Mouse (Mus musculus) urinary bladder, postnatal 4 days (tissue): ENCODE results near the gene Eif3f.

ENCODE experiments used
- DNase-seq, 2 experiments: peaks; one replicate each; pipeline ENCODE4 v3.0.0; 2021 to 2022; ENCODE audit warnings: low spot score in 2 of 2

Gene Eif3f

DNA sequence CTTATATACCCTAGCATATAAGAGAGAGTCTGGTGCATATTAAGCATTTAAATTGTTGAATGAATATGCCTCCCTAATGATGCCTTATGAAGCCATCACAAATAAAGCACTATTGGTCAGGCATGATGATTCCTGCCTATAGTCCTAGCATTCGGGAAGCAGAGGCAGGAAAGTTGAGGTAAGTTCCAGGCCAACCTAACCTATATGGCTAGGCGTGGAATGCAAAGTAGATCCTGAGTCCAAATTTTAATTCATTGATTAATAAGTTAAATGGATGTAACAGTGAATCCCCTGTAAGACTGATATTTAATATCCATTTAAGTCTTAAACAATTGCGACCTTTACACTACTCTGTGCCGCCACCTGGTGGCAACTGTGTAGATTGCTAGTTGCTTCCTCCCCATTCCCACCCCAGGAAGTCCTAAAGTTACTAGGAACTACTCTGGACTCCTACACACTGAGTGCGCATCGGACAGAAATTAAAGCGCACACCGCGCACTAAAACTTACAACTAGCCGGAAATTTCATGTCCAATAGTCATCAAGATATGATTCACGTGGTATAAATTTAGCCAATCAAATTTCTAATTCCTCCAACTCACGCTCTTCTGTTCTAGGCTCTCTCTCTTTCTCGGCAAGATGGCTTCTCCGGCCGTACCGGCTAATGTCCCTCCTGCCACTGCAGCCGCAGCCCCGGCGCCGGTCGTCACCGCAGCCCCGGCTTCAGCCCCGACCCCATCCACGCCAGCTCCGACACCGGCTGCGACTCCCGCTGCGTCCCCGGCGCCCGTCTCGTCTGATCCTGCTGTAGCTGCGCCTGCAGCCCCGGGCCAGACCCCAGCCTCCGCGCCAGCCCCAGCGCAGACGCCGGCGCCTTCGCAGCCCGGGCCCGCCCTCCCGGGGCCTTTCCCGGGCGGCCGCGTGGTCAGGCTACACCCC lies at the start of gene Eif3f:
Gene Eif3f, plus strand, starts transcription at position 624 of the 938 bp plus-strand sequence.
- DNase-seq, result peak; percentile 89

DNA sequence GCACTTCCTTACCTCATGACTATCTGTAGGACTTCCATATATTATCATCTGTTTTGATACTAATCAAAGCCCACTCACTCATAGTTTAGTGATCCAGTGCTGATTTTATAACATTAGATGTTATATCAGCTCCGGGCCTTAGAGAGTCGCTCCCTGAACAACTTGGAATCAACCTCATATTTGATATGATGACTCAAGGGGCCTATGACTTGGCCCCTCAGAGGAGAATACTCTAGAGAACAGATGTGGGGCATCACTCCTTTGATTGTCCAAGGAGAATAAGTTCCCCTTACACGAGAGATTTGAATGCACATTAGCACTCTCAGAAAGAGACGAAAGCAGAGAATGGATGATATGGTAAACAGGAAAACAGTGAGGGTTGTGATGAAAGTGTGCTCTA lies 49.3 kb upstream of the Eif3f start, which contains the start of gene Olfr518:
Gene Olfr518, minus strand, starts transcription at position 101 of the 400 bp plus-strand sequence.
- DNase-seq, result no peak

DNA sequence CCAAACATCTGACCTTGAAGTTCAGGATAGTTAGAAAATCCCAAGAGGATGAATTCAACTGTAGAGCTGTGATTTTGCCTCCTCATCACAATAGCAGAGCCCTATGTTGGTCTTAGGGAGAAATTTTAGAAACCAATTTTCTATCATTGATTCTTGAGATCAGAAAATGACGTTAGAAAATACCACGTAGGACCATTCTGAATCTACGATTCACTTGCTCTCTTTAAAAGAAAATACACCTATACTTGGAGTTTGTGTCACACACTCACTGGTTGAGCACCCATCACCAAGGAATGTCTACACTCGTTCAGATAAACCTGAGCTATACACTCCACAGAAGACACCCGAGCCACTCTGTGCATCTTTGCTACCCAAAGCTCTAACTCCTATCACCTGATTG lies 39.9 kb upstream of the Eif3f start, which contains the start of gene Olfr519:
Gene Olfr519, minus strand, starts transcription at position 101 of the 400 bp plus-strand sequence.
- no peak for DNase-seq

DNA sequence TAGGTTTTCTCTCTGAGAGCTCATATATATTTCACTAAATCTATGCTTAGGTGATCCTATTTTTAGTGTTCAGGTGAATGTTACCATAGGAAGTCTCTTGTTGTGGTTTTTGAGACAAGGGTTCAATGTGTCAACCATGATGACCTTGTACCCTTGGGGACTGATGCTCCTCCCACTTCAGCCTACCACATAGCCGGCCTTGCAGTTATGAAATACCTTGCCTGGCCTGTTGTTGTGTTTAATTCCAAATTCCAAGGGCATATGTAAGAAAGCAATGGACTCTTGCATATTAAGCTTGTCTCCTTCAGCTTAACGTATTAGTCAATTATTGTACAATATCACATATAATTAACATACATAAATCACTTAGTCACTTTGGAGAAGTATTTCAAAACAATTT lies 30.2 kb upstream of the Eif3f start:
- no peak for DNase-seq

DNA sequence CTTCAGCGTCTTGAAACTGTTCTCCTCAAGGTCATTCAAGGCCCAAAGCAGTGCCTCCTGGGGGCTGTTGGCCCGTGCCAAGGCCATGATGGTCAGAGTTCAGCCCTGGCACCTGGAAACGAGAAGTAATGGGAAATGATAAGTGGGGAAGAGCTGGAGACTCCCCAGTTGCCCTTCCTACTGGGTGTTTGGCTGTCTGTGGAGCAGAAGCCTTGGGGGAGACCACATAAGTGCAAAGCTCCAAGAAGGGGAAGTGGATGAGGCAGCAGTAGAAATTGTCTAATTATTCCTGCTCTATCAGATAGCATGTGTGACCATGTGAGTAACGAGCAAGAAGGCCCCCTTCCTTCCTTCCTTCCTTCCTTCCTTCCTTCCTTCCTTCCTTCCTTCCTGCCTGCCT lies 7.2 kb upstream of the Eif3f start:
- DNase-seq, result no peak

DNA sequence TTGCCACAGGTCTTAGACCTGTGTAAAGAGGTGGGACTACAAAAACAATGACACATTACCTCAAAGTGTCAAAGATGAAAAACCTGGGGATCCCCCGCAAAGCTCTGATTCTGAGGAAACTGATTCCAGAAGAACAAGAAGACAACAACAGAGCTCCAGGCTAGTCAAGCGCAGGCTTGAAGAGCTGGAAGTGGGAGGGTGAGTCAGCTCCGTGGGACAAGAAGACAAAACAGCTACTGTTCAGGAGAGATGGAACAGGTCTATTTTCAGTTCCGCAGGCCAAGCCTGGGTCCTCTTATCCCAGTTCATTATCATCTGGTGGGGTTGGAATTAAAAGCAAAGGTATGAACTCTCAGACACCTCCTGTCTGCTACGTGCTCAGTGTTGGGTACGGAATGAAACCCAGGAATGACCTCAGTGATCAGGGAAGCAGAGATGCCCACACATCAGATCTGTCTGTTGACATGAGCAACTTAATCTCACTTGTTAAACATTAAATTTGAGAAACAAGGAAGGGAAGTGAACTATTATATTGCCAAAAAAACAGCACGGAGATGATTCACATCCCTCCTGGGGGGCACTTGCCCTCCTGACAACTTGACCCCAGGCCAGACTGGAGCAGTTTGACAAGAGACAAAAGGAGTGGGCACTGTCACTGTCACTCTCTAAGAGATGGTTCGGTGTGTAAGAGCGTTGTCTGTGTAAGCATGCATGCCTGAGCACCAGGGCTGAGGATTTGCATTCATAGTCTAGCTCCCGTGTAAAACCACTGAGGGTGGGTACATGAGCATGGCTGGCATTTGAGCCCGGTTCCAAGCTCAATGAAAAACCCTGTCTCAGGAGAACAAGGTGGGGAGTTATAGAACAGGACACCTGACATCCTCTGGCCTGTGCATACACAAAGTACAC lies 5.7 kb upstream of the Eif3f start:
- no peak for DNase-seq

DNA sequence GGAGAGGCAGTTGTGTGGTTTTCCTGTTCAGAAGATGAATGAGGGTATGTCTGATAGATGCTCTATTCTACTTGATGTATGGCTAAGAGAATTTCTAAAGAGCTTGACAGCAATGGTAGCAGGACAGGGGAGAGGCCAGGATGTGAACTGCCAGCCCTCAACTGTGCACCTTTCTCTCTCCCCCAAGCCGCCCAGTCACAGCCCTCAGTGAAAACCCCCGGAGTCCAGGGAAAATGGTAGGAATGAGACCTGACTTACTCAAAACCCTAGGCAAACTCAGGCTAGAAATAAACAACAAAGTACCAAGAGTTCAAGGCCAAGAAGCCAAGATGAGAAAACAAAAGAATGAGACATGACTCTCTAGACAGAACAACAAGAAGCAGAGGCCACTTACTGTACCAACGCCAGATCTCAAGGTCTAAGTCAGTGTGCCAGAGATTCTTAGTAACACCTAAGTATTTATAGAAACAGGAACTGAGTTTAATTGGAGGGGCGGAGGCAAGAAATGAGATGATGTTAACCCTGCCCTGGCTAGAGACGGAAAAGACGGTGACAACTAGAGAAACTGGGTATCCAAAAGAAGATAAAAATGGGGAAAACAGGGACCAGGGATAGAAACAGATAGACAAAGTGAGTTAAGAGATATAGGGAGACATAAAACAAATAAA lies 4.4 kb upstream of the Eif3f start, which contains the start of gene Nlrp10:
Gene Nlrp10, minus strand, starts transcription at position 453 of the 668 bp plus-strand sequence.
- DNase-seq, result no peak

DNA sequence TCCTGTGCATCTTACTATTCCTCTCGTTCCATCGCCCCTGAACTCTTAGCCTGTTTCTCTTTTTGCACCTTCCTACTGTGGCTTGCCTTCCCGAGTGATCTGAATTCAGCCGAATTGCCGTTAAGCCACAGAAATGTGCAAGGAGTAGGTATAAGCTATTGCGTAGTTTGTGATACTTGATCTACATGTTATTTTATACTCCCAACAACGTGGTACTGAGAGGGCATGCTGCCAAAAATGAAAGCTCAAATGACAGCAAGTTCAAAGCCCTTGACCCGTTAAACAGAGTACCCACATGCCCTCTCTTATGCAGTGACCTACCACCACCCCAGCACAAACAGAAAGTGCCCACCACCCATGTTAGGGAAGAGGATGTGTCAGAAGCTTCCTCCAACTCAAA lies 619 bp downstream of the Eif3f start:
- no peak for DNase-seq

DNA sequence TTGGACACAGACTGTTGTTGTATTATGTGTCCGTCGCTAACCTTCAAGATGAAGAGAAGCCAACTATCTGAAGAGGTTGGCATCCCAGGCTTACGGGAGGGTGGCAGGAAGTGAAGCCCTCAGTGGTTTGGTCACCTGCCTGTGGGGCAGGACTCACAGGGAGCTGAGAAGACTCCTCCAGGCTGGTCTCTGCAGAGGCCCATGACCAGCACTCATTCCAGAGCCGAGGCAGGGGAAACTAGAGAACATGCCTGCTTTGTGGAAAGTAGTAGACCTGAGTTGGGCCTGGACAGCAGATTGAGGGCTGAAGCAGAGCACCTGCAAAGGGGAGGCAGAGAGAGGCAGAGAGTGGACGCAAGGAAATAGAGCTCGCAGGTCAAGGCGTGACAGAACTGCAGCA lies 1.2 kb downstream of the Eif3f start:
- peak in 1 of 2 experiments; percentile 54 for DNase-seq

DNA sequence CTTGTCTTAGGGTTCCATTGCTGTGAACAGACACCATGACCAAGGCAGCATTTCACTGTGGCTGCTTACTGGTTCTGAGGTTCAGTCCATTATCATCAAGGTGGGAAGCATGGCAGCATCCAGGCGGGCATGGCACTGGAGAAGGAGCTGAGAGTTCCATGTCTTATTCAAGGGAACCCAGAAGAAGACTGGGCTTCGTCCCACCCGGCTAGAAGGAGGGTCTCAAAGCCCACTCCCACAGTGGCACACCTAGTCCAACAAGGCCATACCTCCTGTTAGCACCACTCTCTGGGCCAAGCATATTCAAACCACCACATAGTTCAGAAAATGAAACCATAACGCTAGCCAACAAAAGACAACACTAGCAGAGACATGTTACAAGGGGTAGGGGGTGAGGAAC lies 2.4 kb downstream of the Eif3f start:
- DNase-seq, result peak in 1 of 2 experiments; percentile 57

DNA sequence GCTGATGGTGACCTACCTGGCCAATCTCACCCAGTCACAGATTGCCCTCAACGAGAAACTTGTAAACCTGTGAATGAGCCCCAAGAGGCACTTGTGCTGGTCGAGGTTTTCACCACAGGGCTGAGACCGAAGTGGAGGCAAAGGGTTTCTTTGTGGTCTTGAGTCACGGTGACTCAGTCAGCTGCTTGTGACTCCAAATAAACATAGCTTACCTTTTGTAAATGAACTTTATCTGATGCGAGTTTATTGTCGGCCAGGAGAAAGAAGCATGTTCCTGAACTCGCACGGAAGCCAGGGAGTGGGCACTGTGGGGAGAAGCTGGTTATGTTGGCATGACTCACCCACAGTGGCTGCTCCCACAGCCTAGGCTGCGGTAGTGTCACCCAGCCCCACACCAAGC lies 7.2 kb downstream of the Eif3f start:
- no peak for DNase-seq

DNA sequence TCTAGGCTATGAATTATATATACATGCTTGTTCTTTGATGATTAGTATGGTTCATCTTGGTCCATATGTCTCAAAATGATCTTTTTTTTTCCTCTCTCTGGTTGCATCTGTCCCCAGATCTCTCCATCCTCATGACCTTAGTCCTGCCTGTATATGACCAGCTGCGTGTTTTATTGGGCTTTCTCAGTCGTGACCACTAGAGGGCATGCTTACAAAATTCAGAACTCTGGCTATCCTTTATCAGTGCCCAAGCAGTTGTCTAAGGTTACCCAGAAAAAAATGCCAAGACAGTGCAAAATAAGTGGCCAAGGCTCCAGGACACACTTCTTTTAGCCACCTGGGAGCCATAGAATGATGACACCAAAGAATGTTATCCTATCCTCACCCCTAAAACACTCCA lies 9.8 kb downstream of the Eif3f start:
- no peak for DNase-seq

DNA sequence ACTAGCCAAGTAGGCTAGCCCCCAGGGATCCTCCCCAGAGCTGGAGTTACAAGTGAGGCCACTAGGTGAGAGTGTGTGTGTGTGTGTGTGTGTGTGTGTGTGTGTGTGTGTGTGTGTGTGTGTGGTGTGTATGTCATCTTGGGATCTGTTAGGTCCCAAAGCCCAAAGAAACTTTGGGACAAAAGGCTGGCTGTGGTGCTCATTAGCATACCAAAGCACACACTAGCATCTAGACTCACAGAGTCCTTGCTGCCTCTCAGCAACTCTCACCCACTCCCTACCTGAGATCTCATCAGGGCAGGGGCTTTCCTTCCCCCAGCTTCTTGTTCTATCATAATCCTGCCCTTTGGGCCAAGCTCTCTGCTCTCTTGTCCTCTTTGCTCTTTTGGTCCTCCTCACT lies 14.4 kb downstream of the Eif3f start:
- no peak for DNase-seq

DNA sequence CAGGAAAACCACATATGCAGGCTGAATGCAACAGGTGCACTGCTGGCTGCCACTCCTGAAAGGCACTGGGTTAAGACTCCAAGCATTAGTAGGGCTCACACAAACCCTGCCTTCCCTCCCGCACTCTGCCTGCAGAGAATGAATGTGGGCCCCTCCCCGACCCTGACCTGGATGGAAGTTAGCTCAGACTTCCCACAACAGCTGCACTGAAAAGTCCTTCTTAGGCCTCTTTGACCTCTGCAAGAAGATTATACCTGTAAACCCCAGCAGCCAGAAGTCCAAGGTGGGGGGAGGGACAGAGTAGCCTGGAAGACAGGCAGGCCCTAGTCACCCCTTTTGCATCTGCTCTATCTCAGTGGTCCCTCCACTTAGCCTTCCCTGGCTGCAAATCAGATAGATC lies 15.1 kb downstream of the Eif3f start:
- DNase-seq, result no peak

DNA sequence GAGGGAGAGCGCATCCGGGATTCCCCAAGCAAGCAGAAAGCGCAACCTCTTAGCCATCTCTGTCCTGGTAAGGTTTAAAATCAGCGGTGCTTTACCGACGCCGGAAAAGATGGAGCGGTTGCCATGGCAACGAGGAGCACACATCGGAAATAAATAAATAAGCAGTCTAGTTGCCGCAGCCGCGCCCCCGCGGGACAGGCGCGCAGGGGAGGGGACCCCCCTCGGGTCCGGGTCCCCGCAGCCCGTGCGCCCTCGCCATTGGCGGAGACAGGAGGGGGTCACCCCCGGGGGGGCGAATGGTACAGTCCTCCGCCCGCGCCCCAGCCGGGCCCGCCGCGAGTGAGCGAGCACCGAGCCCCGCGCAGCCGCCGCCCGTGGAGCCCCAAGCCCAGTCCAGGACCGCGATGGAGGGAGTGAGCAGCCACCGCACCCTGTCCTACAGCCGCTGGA lies 16.1 kb downstream of the Eif3f start, which contains the start of gene Tub:
Gene Tub, plus strand, starts transcription at position 27 of the 450 bp plus-strand sequence.
- DNase-seq, result no peak

DNA sequence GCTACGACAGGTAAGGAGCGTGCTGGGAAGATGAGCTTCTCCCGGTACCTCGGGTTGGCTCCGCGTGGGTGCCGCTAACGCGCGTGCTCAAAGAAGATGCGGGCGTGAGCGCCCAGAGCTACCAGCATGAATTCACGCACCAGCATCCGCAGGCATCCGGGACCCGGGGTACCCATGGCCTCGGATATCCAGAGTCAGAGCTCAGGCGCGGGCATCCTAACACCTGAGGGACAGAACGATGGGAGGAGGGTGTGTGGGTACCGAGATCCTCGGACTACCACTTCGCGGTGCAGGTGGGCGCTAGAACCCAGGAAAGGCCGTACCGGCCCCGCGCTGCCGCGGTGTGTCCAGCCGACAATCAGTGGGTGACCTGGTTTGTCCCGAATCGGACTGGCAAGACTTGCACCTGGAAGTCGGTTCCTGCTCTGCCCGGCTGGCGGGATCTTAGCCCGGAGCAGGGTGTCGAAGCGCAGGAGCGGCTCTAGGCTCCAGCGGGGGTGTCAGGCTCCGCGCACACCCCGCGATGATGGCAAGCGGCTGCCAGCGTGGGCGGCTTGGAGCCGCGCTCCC lies 16.6 kb downstream of the Eif3f start:
- no peak for DNase-seq

DNA sequence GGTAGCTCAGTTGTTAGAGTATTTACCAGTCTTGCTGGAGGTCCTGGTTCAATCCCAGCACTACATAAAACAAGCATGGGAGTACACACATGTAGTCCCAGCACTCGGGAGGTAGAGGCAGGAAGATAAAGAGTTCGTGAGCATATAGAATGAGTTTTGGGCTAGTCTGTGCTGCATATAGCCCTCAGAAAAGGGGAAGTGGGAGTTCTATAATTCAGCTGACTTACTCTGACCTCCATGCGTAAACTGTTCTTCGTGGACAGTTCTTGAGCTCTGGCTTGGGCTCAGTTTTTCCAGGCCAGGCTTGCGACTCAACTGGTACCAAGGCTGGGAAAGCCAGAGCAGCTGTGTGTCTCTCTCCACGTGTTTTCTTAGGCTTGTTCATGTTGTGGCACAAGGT lies 18.6 kb downstream of the Eif3f start:
- DNase-seq, result no peak

DNA sequence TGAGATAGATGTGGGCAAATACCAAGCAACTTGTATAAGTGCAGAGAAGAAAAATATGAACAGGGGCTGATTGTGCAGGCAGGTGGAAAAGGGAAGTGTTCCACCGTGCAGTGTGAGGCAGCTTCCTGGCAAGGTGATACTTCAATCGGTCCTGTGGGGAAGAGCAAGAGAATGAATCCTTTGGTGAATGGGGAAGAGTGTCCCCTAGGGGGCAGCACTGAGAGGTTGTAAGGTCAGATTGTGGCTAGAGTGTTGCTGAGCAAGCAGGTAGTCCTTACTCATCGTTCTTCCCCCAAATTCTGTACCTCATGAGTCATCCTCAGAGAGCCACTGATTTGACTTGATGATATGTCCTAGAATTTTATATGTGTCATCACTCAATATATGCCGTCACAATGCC lies 20.0 kb downstream of the Eif3f start:
- no peak for DNase-seq

DNA sequence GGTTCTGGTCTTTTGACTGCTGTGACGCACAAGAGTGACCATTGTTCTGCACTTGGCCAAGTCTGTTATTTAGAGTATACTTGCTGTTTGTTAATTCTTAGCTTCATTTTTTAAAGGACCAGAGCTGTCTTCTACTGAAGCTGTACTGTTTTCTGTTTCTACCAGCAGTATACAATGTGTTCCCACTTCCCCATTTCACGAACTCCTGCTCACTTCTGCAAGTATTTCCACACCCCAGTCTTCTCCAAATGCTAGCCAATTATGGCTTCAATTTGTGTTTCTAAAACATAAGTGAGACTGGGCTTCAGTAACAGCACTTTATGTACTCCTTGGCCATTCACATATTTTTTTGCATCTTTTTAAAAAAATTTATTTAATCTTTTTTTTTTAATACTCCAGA lies 23.5 kb downstream of the Eif3f start:
- no peak for DNase-seq

DNA sequence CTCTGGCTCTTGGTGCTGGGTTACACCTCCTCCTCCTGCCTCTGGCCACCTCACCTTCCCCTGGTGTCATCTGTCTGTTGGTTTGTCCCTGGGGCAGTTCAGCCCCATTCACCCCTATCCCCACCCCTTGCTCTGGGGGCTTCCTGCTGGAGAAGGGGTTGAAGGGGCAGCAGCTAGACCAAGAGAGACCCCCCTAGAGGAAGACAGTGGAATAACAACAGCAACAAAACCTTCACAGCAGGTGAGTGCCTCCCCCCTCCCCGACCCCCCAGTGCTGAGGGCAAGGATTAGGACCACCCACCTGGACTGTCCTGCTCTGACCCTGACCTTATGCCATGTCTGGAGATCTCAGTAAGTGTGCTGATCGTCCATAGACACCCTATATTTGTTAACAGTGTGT lies 31.8 kb downstream of the Eif3f start:
- no peak for DNase-seq

DNA sequence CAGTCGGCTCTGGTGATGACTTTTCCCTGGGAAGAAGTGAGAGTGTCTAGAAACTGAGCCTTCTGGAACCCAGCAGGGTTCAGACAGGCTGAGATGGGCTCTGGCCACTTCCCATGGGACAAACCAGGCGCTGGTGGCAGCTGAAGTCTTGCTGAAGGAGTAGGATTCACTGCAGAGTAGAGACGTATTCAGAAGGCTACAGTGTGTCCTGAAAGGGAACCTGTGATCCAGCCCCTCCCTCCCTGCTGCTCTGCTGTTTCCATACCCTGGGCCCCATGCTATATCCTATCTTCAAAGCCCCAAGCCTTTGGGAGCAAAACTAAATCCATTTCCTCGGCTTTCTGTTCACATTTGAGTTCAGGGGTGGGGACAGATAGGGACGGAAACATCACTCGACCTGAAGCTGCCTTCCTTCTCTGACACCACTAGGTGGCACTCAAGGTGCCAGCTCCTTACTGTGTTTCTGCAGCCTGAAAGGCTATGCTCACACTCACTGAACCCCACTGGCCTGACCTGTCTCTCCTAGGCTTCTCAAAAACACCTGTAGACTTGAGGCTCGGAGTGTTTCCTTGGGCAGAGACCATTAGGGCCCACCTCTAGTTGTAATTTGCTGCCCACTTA lies 32.6 kb downstream of the Eif3f start:
- DNase-seq, result no peak
